Mouse (Mus musculus): ENCODE results near the gene Cyp4f14.

Gene Cyp4f14

GRCm38 (mm10) chr17:32917131-32917530, at the start of gene Cyp4f14:
Gene Cyp4f14, minus strand, starts transcription at chr17:32917342.
- DNase-seq: peak; percentile 94

GRCm38 (mm10) chr17:32965623-32966290, 48.6 kb upstream of the Cyp4f14 start, which contains the start of gene Zfp472:
Gene Zfp472, plus strand, starts transcription at chr17:32965814.
- DNase-seq: peak; percentile 99

DNA sequence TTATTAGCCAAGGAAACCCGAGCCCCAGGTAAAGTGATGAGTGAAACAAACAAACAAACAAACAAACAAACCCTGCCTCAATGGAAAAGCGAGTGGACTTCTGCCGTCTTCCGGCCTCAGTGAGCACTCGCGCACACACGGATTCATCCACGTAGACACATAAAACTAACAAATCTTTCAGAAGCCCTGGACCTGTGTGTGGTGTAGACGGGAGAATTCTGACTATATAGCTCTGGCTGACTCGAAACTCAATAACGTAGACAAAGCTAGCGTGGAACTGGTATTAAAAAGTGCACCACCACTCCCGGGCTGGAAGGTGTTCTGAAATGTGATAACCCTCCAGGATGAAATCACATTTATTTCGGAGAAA, 48.1 kb upstream of the Cyp4f14 start:
- DNase-seq: no peak

GRCm38 (mm10) chr17:32951441-32951840, 34.3 kb upstream of the Cyp4f14 start:
- peak; percentile 96 for DNase-seq

- peak; percentile 73 for DNase-seq
Measured at GRCm38 (mm10) chr17:32951006-32951405, 33.9 kb upstream of the Cyp4f14 start.

- peak; percentile 61 for DNase-seq
Measured at GRCm38 (mm10) chr17:32950136-32950535, 33.0 kb upstream of the Cyp4f14 start.

- DNase-seq: peak; percentile 100
Measured at GRCm38 (mm10) chr17:32947215-32947914, 30.2 kb upstream of the Cyp4f14 start, which contains the start of gene Cyp4f13. Gene Cyp4f13, minus strand, starts transcription at chr17:32947402.

GRCm38 (mm10) chr17:32946716-32947115, 29.6 kb upstream of the Cyp4f14 start:
- DNase-seq: peak; percentile 93

GRCm38 (mm10) chr17:32944402-32945035, 27.4 kb upstream of the Cyp4f14 start:
- DNase-seq: no peak

DNA sequence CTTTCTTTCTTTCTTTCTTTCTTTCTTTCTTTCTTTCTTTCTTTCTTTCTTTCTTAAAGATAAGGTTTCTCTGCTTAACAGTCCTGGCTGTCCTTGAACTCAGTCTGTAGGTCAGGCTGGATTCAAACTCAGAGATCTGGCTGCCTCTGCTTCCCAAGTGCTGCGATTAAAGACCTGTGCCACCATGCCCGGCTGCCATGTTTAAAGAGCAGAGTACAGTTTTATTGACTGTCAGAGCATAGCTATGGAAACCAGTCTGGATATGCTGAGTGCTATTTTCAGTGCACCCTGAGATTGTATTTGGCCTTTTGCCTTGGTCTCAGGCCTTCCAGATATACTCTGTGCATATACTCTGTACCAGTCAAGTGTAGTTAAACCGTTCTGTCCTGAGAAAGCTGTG, 26.5 kb upstream of the Cyp4f14 start:
- peak; percentile 56 for DNase-seq

- DNase-seq: peak; percentile 69
Measured at GRCm38 (mm10) chr17:32939831-32940230, 22.7 kb upstream of the Cyp4f14 start.

DNA sequence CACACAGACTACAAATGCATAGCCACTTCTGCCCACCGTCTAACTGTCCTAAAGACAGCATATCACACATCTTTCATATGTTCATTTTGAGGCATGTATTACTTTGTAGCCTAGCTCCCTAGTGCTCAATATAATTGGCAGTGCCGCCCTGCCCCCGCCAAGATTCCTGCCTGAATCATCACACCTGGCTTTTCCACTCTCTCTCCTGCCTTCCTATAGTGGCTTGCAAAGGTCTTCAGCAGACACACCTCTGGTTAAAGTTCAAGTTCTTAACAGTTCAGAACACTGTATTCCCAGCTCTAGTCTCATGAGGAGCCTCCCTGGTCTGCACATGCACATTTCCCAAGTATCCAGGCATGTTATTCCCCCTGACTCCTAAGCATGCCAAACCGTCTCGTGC, 10.7 kb upstream of the Cyp4f14 start:
- DNase-seq: no peak

GRCm38 (mm10) chr17:32924658-32925312, 7.6 kb upstream of the Cyp4f14 start:
- peak; percentile 98 for DNase-seq

DNA sequence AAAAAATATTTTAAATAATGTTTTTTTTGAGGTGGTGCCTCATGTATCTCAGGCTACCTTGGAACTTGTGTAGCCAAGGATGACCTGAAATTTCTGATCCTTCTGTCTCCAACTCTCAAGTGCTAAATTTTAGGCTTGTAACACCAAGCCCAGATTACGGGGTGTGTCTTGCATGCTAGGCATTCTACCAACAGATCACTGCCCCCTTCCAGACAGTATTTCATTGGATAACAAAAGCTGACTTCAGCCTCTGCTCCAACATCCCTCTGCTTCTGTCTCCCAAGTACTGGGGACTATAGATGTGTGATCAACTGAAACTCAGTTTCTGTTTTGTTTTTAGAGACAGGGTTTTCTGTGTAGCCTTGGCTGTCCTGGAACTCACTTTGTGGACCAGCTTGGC, 6.5 kb upstream of the Cyp4f14 start:
- DNase-seq: no peak

DNA sequence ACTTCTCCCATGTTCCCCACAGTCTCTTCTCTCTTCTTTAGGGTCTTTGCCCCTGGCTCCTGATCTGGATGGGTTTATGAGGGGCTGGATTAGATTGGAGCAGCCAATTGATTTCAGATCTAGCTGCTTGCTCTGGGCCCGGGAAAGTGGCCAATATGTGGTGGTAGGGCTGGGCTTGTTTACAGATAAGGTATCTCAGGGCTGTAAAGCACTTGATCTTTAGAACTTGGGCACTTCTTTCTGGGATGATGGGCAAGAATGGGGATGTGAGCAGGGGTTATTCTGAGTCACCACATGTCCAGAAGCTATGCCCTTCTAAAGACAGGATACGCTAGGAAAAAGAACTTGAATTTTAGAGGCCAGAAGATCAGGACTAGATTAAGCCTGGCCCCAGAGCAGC, 2.0 kb upstream of the Cyp4f14 start:
- DNase-seq: no peak

- DNase-seq: peak; percentile 61
Measured at GRCm38 (mm10) chr17:32916075-32916474, 1.1 kb downstream of the Cyp4f14 start.

DNA sequence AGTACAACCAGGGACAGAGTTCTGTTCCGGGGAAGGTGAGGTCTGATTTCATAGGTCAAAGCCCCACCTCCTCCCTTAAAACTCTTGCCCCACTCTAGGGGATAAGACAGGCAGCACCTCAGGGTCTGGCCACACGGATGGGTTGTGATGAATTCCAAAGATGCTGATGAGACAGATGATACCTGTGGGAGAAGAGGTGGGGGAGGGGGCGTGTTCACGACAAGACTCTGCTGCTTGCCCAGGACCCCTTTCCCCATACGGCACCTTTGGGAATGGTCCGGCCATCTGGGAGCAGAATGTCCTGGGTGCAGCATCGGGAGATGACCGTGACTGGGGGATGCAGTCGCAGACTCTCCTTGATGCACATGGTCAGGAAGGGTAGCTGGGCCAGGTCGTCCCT, 11.0 kb downstream of the Cyp4f14 start:
- peak; percentile 87 for DNase-seq

DNA sequence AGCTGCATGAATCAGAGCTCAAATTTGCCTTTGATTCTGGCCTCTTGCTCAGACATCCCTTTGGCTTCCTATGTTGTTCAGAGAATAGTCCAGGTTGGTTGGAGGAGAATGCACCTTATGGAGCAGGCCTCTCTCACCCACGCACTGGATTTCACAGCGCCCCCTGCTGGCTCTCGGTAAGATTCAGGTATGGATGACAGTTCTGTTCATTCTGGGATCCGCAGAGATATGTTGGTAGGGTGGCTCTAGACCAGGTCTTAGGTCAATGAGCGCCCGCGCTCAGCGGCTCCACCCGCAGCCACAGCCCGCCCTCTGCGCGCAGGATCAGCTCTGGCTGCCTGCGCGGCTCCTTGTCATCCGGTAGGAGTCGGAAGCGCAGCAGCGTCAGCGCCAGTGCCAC, 11.9 kb downstream of the Cyp4f14 start:
- DNase-seq: peak; percentile 74

DNA sequence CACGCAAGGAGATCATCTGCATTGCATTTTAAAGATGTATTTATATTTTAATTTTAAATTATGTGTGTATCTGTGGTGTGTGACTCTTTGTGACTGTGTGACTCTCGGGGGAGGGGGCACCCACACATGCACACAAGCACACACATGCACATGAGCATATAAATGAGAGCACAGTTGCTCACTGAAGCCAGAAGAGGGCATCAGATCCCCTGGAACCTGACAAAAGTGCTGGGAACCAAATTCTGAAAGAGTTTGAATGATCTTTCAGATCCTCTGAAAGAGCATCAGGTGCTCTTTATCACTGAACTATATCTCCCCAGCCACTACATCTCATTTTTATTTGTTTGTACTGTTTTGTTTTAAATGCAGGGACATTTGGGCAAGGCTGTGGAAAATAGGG, 12.7 kb downstream of the Cyp4f14 start:
- no peak for DNase-seq

DNA sequence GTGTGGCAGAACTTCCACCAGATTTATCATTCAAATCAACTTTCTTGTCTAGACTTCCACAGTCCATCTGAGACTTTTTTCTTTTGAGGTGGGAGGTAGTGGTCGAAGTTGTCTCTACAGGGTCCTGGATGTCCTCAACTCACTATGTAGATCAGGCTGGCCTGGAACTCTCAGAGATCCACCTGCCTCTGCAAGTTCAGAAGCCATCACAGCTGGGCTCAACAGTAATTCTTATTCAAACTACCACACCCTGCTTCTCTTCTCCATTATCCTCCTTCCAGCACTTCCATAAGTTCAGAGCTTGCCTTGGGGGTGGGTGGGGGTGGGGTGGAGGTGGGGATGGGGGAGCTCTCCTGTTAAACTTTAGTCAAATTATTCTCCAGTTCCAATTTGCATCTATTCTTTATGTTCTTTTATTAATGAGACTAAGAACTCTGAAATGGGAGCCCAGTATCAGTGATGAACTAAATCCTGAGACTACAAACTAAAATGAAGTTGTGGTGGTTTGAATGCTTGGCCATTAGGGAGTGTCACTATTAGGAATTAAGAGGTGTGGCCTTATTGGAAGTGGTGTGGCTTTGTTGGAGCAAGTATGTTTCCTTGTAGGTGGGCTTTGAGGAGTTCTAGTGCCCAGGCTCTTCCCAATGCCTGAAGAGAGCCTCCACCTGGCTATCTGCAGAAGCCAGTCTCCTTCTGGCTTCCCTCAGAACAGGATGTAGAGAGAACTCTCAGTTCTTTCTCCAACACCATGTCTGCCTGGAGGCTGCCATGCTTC, 15.2 kb downstream of the Cyp4f14 start:
- peak; percentile 39 for DNase-seq

- peak; percentile 33 for DNase-seq
Measured at GRCm38 (mm10) chr17:32895421-32895820, 21.7 kb downstream of the Cyp4f14 start.

- DNase-seq: no peak
Measured at GRCm38 (mm10) chr17:32893901-32894300, 23.2 kb downstream of the Cyp4f14 start.

Measured in heart, adult 11 months (tissue).